Mouse (Mus musculus) heart, embryonic 11.5 days (tissue): ENCODE data around the gene Sh2d7. TPM values are rescaled to one million over a fixed set of nuclear protein-coding genes. Genes with fewer than 3 reads are reported as not detected.

Experiments used
- ATAC-seq: fragments of 200-750 bp; cut with Nextera tagmentation; replicated peaks from 2 replicates; pipeline ENCODE4 v1.8.0; 2017; ENCODE audit warnings: moderate library complexity; ENCODE audit not compliant: insufficient number of reproducible peaks, low FRiP score, low TSS enrichment
- H3K27ac ChIP-seq: fragments of 300-500 bp; sonication (generic); 2 replicates; pipeline ENCODE4 v1.5.1; 2014; ENCODE audit warnings: mild to moderate bottlenecking, low read depth, low read length
- H3K27me3 ChIP-seq: fragments of 300-500 bp; sonication (generic); 2 replicates; pipeline ENCODE4 v1.6.1; 2014; ENCODE audit warnings: mild to moderate bottlenecking, low read length, mixed read lengths; ENCODE audit not compliant: control insufficient read depth, insufficient read depth
- H3K36me3 ChIP-seq: fragments of 300-500 bp; sonication (generic); 2 replicates; pipeline ENCODE4 v1.6.1; 2014; ENCODE audit warnings: mild to moderate bottlenecking, low read length, moderate library complexity, mixed read lengths; ENCODE audit not compliant: control insufficient read depth, insufficient read depth
- H3K4me1 ChIP-seq: fragments of 300-500 bp; sonication (generic); 2 replicates; pipeline ENCODE4 v1.6.1; 2014; ENCODE audit warnings: low read length; ENCODE audit not compliant: control insufficient read depth, insufficient read depth
- H3K4me2 ChIP-seq: fragments of 300-500 bp; sonication (generic); 2 replicates; pipeline ENCODE4 v1.6.1; 2014; ENCODE audit warnings: mild to moderate bottlenecking, moderate library complexity
- H3K4me3 ChIP-seq: fragments of 300-500 bp; sonication (generic); 2 replicates; pipeline ENCODE4 v1.5.1; 2014; ENCODE audit warnings: low read depth, low read length
- H3K9ac ChIP-seq: fragments of 300-500 bp; sonication (generic); 2 replicates; pipeline ENCODE4 v1.6.1; 2014; ENCODE audit warnings: mild to moderate bottlenecking, low read depth, low read length, moderate library complexity
- H3K9me3 ChIP-seq: fragments of 300-500 bp; sonication (generic); replicated peaks from 2 replicates; pipeline ENCODE4 v1.6.1; 2016; ENCODE audit warnings: low read length; ENCODE audit not compliant: control insufficient read depth
- WGBS: fragments of 180-500 bp; shearing (Covaris S2); extraction: QIAGEN DNeasy Blood & Tissue Kit; methylation state at CpG from one replicate; pipeline ENCODE4 v1.1.7; 2014; ENCODE audit not compliant: insufficient replicate concordance; 5-methylcytosine and 5-hydroxymethylcytosine counted together
- polyA plus RNA-seq: library from polyadenylated mRNA; unstranded; fragments of >200 nt; fragmentation: Nextera tagmentation; extraction: Ambion mirVana; gene quantifications from 2 replicates; pipeline ENCODE4 v1.2.1, GENCODE M21; 2014

Sh2d7 gene
- polyA plus RNA-seq, 1 experiment from 2014 or later = not detected

- no peak overlapping the region for H3K9ac ChIP-seq
- 58% methylated on average over 5 of the region's 5 CpGs for WGBS
- H3K4me2 ChIP-seq = no peak overlapping the region
- H3K9me3 ChIP-seq = no peaks in the 10 kb centered on the region
- no peaks in the 10 kb centered on the region for H3K4me1 ChIP-seq
- no peak overlapping the region for H3K27ac ChIP-seq
- H3K36me3 ChIP-seq = no peaks in the 10 kb centered on the region
- H3K27me3 ChIP-seq = no peaks in the 10 kb centered on the region
- no peak overlapping the region for H3K4me3 ChIP-seq
- ATAC-seq = 0 out of 2 replicates have a peak, but pooled peaks have one; percentile 35
These were observed 4.8 kb upstream of the Sh2d7 start for GRCm38 (mm10) chr9:54533975-54534374.

GRCm38 (mm10) chr9:54536236-54536635 lies 2.5 kb upstream of the Sh2d7 start:
- Histone ChIP-seq H3K4me2 (no peak overlapping the region), H3K27me3 (no peaks in the 10 kb centered on the region), H3K27ac (no peak overlapping the region), H3K9me3 (no peaks in the 10 kb centered on the region), H3K36me3 (no peaks in the 10 kb centered on the region), H3K4me3 (no peak overlapping the region), H3K4me1 (no peaks in the 10 kb centered on the region), H3K9ac (no peak overlapping the region)
- no peak for ATAC-seq
- 82% methylated on average over 7 of the region's 7 CpGs for WGBS

- Histone ChIP-seq H3K9me3 (no peaks in the 10 kb centered on the region), H3K4me2 (no peak overlapping the region), H3K27me3 (no peaks in the 10 kb centered on the region), H3K9ac (no peak overlapping the region), H3K36me3 (no peaks in the 10 kb centered on the region), H3K27ac (no peak overlapping the region), H3K4me1 (no peaks in the 10 kb centered on the region), H3K4me3 (no peak overlapping the region)
- WGBS = 68% methylated on average over 4 of the region's 4 CpGs
- ATAC-seq = no peak
These were observed 1.8 kb upstream of the Sh2d7 start for GRCm38 (mm10) chr9:54537030-54537429.

GRCm38 (mm10) chr9:54537480-54537879 lies 1.3 kb upstream of the Sh2d7 start:
- no peak overlapping the region for H3K27ac ChIP-seq
- WGBS = 83% methylated on average over 3 of the region's 3 CpGs

GRCm38 (mm10) chr9:54538244-54538643 lies 540 bp upstream of the Sh2d7 start:
- H3K27me3 ChIP-seq = no peaks in the 10 kb centered on the region
- no peak overlapping the region for H3K9ac ChIP-seq
- H3K36me3 ChIP-seq = no peaks in the 10 kb centered on the region
- H3K4me1 ChIP-seq = no peaks in the 10 kb centered on the region
- no peak overlapping the region for H3K27ac ChIP-seq
- H3K4me3 ChIP-seq = no peak overlapping the region
- no peaks in the 10 kb centered on the region for H3K9me3 ChIP-seq
- WGBS = 91% methylated on average over 3 of the region's 3 CpGs
- no peak overlapping the region for H3K4me2 ChIP-seq
- ATAC-seq = no peak

More at GRCm38 (mm10) chr9:54537480-54537879, 1.3 kb upstream of the Sh2d7 start:
- Histone ChIP-seq H3K4me1 (no peaks in the 10 kb centered on the region), H3K27me3 (no peaks in the 10 kb centered on the region), H3K4me2 (no peak overlapping the region), H3K9ac (no peak overlapping the region), H3K36me3 (no peaks in the 10 kb centered on the region), H3K4me3 (no peak overlapping the region), H3K9me3 (no peaks in the 10 kb centered on the region)
- ATAC-seq = no peak

GRCm38 (mm10) chr9:54540801-54541200 lies 2.0 kb downstream of the Sh2d7 start:
- Histone ChIP-seq H3K4me1 (no peaks in the 10 kb centered on the region), H3K27ac (no peak overlapping the region), H3K27me3 (no peaks in the 10 kb centered on the region), H3K36me3 (no peaks in the 10 kb centered on the region), H3K9ac (no peak overlapping the region), H3K4me2 (no peak overlapping the region), H3K9me3 (no peaks in the 10 kb centered on the region), H3K4me3 (no peak overlapping the region)
- no peak for ATAC-seq
- 66% methylated on average over 5 of the region's 5 CpGs for WGBS

- Histone ChIP-seq H3K36me3 (no peaks in the 10 kb centered on the region), H3K27ac (no peak overlapping the region), H3K9me3 (no peaks in the 10 kb centered on the region), H3K4me1 (no peaks in the 10 kb centered on the region; the same call in 1 of the 2 replicates), H3K4me2 (no peak overlapping the region), H3K27me3 (no peaks in the 10 kb centered on the region; the same call in 1 of the 2 replicates), H3K9ac (no peak overlapping the region), H3K4me3 (no peak overlapping the region)
- ATAC-seq = no peak
- WGBS = 71% methylated on average over 9 of the region's 9 CpGs
These were observed 5.6 kb downstream of the Sh2d7 start for GRCm38 (mm10) chr9:54544212-54544953.

GRCm38 (mm10) chr9:54544954-54545315 lies 6.2 kb downstream of the Sh2d7 start:
- Histone ChIP-seq H3K4me3 (no peak overlapping the region), H3K27me3 (no peaks in the 10 kb centered on the region; the same call in 1 of the 2 replicates), H3K9ac (no peak overlapping the region), H3K27ac (no peak overlapping the region), H3K36me3 (no peaks in the 10 kb centered on the region), H3K4me2 (no peak overlapping the region), H3K4me1 (no peaks in the 10 kb centered on the region; the same call in 1 of the 2 replicates), H3K9me3 (no peaks in the 10 kb centered on the region)
- no peak for ATAC-seq
- 83% methylated on average over 4 of the region's 4 CpGs for WGBS

- Histone ChIP-seq H3K27me3 (no peaks in the 10 kb centered on the region; the same call in 1 of the 2 replicates), H3K4me1 (no peaks in the 10 kb centered on the region; the same call in 1 of the 2 replicates), H3K9ac (no peak overlapping the region), H3K4me2 (no peak overlapping the region), H3K9me3 (no peaks in the 10 kb centered on the region), H3K27ac (no peak overlapping the region), H3K36me3 (no peaks in the 10 kb centered on the region), H3K4me3 (no peak overlapping the region)
- WGBS = 16% methylated on average over 5 of the region's 5 CpGs
- no peak for ATAC-seq
These were observed 8.8 kb downstream of the Sh2d7 start for GRCm38 (mm10) chr9:54547536-54547935.
